Mouse (Mus musculus): ENCODE data around the gene Tmem238l. TPM values are rescaled to one million over a fixed set of nuclear protein-coding genes. Genes with fewer than 3 reads are reported as not detected.
A peak's percentile ranks its signal among the peaks of the same experiment; 100 is the strongest.

Gene Tmem238l
- total RNA-seq, 1 experiment = not detected

DNA sequence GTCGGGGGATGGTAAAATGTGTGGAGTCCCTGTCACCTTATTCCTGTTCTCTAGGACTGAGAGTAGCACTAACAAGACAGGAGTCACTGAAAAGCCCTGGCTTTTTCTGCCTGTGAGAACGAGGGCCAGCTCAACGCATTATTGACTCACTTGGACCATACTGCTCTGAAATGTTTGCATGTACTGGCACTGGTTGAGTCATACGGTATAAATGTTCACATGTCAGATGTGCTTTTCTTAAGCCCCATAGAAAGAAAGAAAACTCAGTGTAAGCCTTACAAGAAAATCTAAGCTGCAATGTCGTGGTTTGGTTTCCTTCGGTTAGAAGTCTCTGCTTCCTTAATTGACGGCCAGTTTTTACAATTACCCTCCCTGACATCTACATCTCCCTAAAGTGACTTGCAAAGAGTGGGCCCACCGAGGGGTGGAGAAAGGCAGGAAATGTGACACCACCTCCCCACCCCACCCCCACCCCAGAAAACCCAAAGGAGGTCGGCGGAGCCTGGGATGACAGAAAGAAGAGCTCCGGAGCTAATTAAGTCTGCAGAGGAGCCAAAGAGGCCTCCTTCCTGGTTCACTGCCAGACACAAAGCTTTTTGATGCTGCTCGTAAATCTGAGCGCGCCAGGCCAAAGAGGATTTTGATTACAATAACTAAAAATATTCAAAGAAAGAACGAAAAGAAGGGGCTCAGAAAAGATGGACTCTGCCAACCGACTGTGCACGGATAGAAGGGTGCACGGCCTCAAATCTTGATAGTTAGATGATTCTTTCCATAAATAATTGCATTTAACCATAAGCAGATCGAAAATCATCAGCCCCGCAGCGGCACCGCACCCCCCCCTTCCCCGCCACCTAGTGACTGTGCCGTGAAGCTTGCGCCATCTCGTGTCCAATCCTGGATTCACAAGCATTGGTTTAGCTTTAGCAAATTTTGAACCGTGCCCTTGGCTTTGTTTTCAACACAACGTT lies 28.0 kb downstream of the Tmem238l start:
- Histone ChIP-seq H3K9ac (ENCODE audit: insufficient read depth, low read depth, low read length, poor library complexity, severe bottlenecking) (no peak overlapping the region; the same call in 1 of the 2 replicates), H3K4me3 (ENCODE audit: insufficient read depth in 1 of 2, low read depth in 1 of 2, low read length in 2 of 2, poor library complexity in 1 of 2, severe bottlenecking in 1 of 2) (peak overlapping the region; percentile 44 to 74), H3K27ac (ENCODE audit: insufficient read depth, low read depth, low read length, poor library complexity, severe bottlenecking) (peak overlapping the region; percentile 45; the same call in 1 of the 2 replicates), H3K4me1 (ENCODE audit: control insufficient read depth in 2 of 2, insufficient read depth in 2 of 2, low read length in 2 of 2, poor library complexity in 1 of 2) (peaks cover 11 to 12% of the 10 kb centered on the region in 2 experiments), H3K9me3 (ENCODE audit: control insufficient read depth, insufficient read depth, low read depth, low read length) (no peaks in the 10 kb centered on the region), H3K36me3 (ENCODE audit: control insufficient read depth, insufficient read depth, low read length, poor library complexity, severe bottlenecking) (no peaks in the 10 kb centered on the region)
- no peak for TF ChIP-seq HCFC1 (IDR thresholded peaks at IDR 0.05; ENCODE audit: borderline replicate concordance, insufficient read depth, low read length)
- no peak for TF ChIP-seq MAFK (IDR thresholded peaks at IDR 0.05; ENCODE audit: insufficient read depth, low read depth, low read length)
- peak; percentile 91; the same call in 1 of the 2 replicates for TF ChIP-seq ZC3H11A (IDR thresholded peaks at IDR 0.05; ENCODE audit: borderline replicate concordance, low read depth, low read length)
- TF ChIP-seq CHD2 (IDR thresholded peaks at IDR 0.05; ENCODE audit: low read depth, low read length) = no peak
- no peak for TF ChIP-seq ZNF384 (IDR thresholded peaks at IDR 0.05; ENCODE audit: low read depth, low read length)
- DNase-seq (ENCODE audit: low read depth, low spot score) = peak; percentile 59
- in situ Hi-C loops (cut with MboI; ENCODE audit: low sequenced_read_pairs in 2 of 2, unreplicated experiment in 2 of 2) = loop anchor here (5.0 kb wide), 2 partner anchors 62 to 67 kb away; no protein-coding TSS in a partner anchor

- H3K9ac ChIP-seq (ENCODE audit: insufficient read depth, low read depth, low read length, poor library complexity, severe bottlenecking) = no peak overlapping the region
- TF ChIP-seq ZC3H11A (IDR thresholded peaks at IDR 0.05; ENCODE audit: borderline replicate concordance, low read depth, low read length) (no peak), ZNF384 (IDR thresholded peaks at IDR 0.05; ENCODE audit: low read depth, low read length) (no peak), MAFK (IDR thresholded peaks at IDR 0.05; ENCODE audit: insufficient read depth, low read depth, low read length) (no peak), CHD2 (IDR thresholded peaks at IDR 0.05; ENCODE audit: low read depth, low read length) (no peak)
- DNase-seq (ENCODE audit: low read depth, low spot score) = no peak
- H3K27ac ChIP-seq (ENCODE audit: insufficient read depth, low read depth, low read length, poor library complexity, severe bottlenecking) = no peak overlapping the region; the same call in 1 of the 2 replicates
- no peak overlapping the region; a peak in 1 of 4 replicates for H3K4me3 ChIP-seq (ENCODE audit: insufficient read depth in 1 of 2, low read depth in 1 of 2, low read length in 2 of 2, poor library complexity in 1 of 2, severe bottlenecking in 1 of 2)
- H3K4me1 ChIP-seq (ENCODE audit: control insufficient read depth in 2 of 2, insufficient read depth in 2 of 2, low read length in 2 of 2, poor library complexity in 1 of 2) = peaks cover 11 to 12% of the 10 kb centered on the region in 2 experiments
- no peaks in the 10 kb centered on the region for H3K9me3 ChIP-seq (ENCODE audit: control insufficient read depth, insufficient read depth, low read depth, low read length)
- in situ Hi-C loops (cut with MboI; ENCODE audit: low sequenced_read_pairs in 2 of 2, unreplicated experiment in 2 of 2) = no loop called here
- H3K36me3 ChIP-seq (ENCODE audit: control insufficient read depth, insufficient read depth, low read length, poor library complexity, severe bottlenecking) = no peaks in the 10 kb centered on the region
These were observed 28.8 kb downstream of the Tmem238l start for GRCm38 (mm10) chr11:66985136-66985702.

GRCm38 (mm10) chr11:66992150-66992549 lies 35.7 kb downstream of the Tmem238l start:
- H3K9me3 ChIP-seq (ENCODE audit: control insufficient read depth, insufficient read depth, low read depth, low read length) = no peaks in the 10 kb centered on the region
- peaks cover 0 to 5% of the 10 kb centered on the region in 2 experiments; a peak in 1 of 4 replicates for H3K4me1 ChIP-seq (ENCODE audit: control insufficient read depth in 2 of 2, insufficient read depth in 2 of 2, low read length in 2 of 2, poor library complexity in 1 of 2)
- no peak for DNase-seq (ENCODE audit: low read depth, low spot score)
- H3K9ac ChIP-seq (ENCODE audit: insufficient read depth, low read depth, low read length, poor library complexity, severe bottlenecking) = no peak overlapping the region
- H3K36me3 ChIP-seq (ENCODE audit: control insufficient read depth, insufficient read depth, low read length, poor library complexity, severe bottlenecking) = no peaks in the 10 kb centered on the region
- no peak for TF ChIP-seq HCFC1 (IDR thresholded peaks at IDR 0.05; ENCODE audit: borderline replicate concordance, insufficient read depth, low read length)
- no peak for TF ChIP-seq ZC3H11A (IDR thresholded peaks at IDR 0.05; ENCODE audit: borderline replicate concordance, low read depth, low read length)
- TF ChIP-seq CHD2 (IDR thresholded peaks at IDR 0.05; ENCODE audit: low read depth, low read length) = no peak
- TF ChIP-seq MAFK (IDR thresholded peaks at IDR 0.05; ENCODE audit: insufficient read depth, low read depth, low read length) = no peak
- TF ChIP-seq ZNF384 (IDR thresholded peaks at IDR 0.05; ENCODE audit: low read depth, low read length) = no peak
- no peak overlapping the region for H3K27ac ChIP-seq (ENCODE audit: insufficient read depth, low read depth, low read length, poor library complexity, severe bottlenecking)
- H3K4me3 ChIP-seq (ENCODE audit: insufficient read depth in 1 of 2, low read depth in 1 of 2, low read length in 2 of 2, poor library complexity in 1 of 2, severe bottlenecking in 1 of 2) = no peak overlapping the region
- in situ Hi-C loops (cut with MboI; ENCODE audit: low sequenced_read_pairs in 2 of 2, unreplicated experiment in 2 of 2) = no loop called here

GRCm38 (mm10) chr11:66993674-66994073 lies 37.2 kb downstream of the Tmem238l start:
- Histone ChIP-seq H3K36me3 (ENCODE audit: control insufficient read depth, insufficient read depth, low read length, poor library complexity, severe bottlenecking) (no peaks in the 10 kb centered on the region), H3K4me3 (ENCODE audit: insufficient read depth in 1 of 2, low read depth in 1 of 2, low read length in 2 of 2, poor library complexity in 1 of 2, severe bottlenecking in 1 of 2) (no peak overlapping the region), H3K9me3 (ENCODE audit: control insufficient read depth, insufficient read depth, low read depth, low read length) (no peaks in the 10 kb centered on the region), H3K9ac (ENCODE audit: insufficient read depth, low read depth, low read length, poor library complexity, severe bottlenecking) (no peak overlapping the region), H3K27ac (ENCODE audit: insufficient read depth, low read depth, low read length, poor library complexity, severe bottlenecking) (no peak overlapping the region), H3K4me1 (ENCODE audit: control insufficient read depth in 2 of 2, insufficient read depth in 2 of 2, low read length in 2 of 2, poor library complexity in 1 of 2) (peaks cover 0 to 5% of the 10 kb centered on the region in 2 experiments; a peak in 1 of 4 replicates)
- TF ChIP-seq HCFC1 (IDR thresholded peaks at IDR 0.05; ENCODE audit: borderline replicate concordance, insufficient read depth, low read length) (no peak), ZNF384 (IDR thresholded peaks at IDR 0.05; ENCODE audit: low read depth, low read length) (no peak), CHD2 (IDR thresholded peaks at IDR 0.05; ENCODE audit: low read depth, low read length) (no peak), MAFK (IDR thresholded peaks at IDR 0.05; ENCODE audit: insufficient read depth, low read depth, low read length) (no peak), ZC3H11A (IDR thresholded peaks at IDR 0.05; ENCODE audit: borderline replicate concordance, low read depth, low read length) (no peak)
- no peak for DNase-seq (ENCODE audit: low read depth, low spot score)
- in situ Hi-C loops (cut with MboI; ENCODE audit: low sequenced_read_pairs in 2 of 2, unreplicated experiment in 2 of 2) = no loop called here
